Mouse (Mus musculus) ovary, adult 2 months (tissue): Measurements from ENCODE around the gene Pdxk. TPM values are rescaled to one million over a fixed set of nuclear protein-coding genes. Genes with fewer than 3 reads are reported as not detected.

Source experiments
- polyA plus RNA-seq: library from polyadenylated mRNA; depleted of rRNA; stranded (reverse); fragments of >200 nt; gene quantifications from 2 replicates; pipeline ENCODE4 v1.2.3, GENCODE M21; 2012; rRNA removed

Gene Pdxk
- polyA plus RNA-seq = 100 and 109 TPM in 2 replicates

DNA sequence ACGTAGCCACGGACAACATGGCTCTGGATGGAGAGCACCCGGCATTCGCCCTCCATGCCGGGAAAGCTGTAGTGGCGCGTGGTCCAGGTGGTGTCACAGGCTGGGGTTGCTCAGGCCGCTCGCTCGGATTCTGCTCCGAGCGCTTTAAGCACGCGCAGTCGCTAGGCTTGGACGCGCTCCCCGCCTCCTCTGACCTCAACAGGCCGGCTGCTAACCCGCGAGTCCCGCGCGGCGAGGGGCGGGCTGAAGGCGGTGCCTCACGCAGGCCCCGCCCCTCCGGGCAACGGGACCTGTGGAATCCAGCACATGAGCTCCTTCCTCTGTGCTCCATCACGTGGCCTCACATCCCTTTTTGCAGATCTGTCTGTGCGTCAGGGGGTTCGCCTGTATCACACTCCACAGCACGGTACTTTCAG, at the start of gene Pdxk:
Pdxk (minus strand) TSS at position 184 of the 416 bp plus-strand sequence.

DNA sequence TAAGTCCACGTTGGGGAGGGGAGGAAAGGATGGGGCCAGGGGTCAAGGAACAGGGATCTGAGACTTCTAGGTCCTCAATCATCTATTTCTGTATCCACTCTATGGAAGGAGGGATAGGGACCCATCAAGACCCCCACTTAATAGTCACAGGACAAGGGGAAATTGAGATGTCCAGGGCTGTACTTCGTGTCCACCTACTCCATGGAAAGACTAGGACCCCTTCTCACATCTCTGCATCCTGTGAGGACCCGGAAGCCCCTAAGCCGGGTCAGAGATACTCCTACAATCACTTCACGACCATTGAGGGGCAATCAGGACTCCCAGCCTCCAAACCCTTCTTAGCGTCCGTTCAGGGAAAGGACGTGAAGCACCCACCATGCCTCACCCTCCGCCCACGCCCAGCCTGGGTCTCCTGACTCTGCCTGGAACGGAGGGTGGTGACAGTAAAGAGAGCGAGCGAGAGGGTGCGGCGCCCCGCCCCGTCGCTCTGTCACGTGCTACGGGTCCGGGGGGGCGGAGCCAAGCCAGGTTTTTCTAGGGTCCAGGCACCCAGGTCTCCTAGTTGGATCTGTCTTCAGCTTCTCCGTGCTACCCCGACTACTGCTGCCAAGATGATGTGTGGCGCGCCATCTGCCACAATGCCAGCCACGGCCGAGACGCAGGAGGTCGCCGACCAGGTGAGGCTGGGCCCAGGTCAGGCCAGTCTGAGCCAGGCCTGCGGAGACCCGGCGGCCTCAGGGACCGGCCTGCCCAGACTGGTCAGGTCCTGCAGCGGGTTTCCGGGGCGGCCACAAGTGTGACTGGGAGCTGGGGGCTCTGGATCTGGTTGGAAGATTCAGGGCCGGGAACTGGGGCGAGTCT, 39.4 kb downstream of the Pdxk start, which contains the start of gene Cstb:
Cstb (plus strand) TSS at position 489 of the 861 bp plus-strand sequence.

DNA sequence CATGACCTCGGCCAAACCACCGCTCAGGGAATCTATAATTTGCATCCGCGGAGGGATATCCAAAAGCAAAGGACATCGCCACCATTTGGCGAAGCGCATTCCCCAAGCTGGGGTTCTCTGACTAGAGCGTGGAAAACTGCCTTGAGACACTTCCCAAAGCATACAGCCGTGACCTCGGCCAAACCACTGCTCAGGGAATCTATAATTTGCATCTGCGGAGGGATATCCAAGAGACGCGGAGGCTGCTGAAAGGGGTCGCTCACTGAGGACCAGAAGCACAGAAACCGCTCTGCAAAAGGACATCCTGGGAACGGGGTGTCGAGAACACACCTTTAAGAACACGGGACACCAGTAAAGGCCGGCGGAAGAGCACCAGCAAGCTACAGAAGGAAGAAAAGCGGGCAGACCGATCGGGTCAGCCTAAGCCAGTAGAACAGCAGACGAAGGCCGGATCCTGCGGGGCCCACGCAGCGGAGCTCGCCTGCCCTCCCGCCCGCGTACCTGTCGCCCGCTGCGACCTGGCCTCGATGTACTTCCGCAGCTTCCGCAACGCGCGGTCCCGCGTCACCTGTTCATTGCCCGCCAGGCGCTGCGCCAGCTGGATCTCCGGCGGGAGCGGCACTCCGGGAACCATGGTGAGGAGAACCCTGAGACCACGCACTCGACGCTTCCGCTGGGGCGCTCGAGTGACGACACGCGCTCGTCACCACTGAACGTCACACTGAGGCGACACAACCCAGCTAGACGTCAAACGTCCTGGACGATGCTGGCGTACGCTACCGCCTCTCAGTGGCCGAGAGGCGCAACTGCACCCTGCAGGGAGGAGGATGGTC, 52.2 kb downstream of the Pdxk start, which contains the start of gene Rrp1:
Rrp1 (minus strand) TSS at position 725 of the 833 bp plus-strand sequence.

Other genes with a start within 250 kb of the Pdxk start
- gene Trappc10, start 220.3 kb downstream of the Pdxk start, polyA plus RNA-seq = 61.7 and 63.2 TPM in 2 replicates
- gene Agpat3, start 112.5 kb downstream of the Pdxk start, polyA plus RNA-seq = 275 and 338 TPM in 2 replicates
- 108 and 109 TPM in 2 replicates for gene Rrp1, start 51.9 kb downstream of the Pdxk start, polyA plus RNA-seq
- gene Cstb, start 39.3 kb downstream of the Pdxk start, polyA plus RNA-seq = 21.9 and 33.3 TPM in 2 replicates
- gene Olfr1358, start 52.5 kb upstream of the Pdxk start, polyA plus RNA-seq = 0.95 and 2.0 TPM in 2 replicates
- 68.0 and 70.5 TPM in 2 replicates for gene Ilvbl, start 109.4 kb upstream of the Pdxk start, polyA plus RNA-seq
- 52.4 and 59.3 TPM in 2 replicates for gene Syde1, start 127.0 kb upstream of the Pdxk start, polyA plus RNA-seq
- gene Olfr1357, start 153.1 kb upstream of the Pdxk start, polyA plus RNA-seq = not detected in 2 replicates